Mouse (Mus musculus) fat pad, adult 2 months (tissue): ENCODE data around the gene Ascl2.

Experiments used
- DNase-seq: peaks from one replicate; pipeline ENCODE4 v3.0.0-alpha.2; 2011; ENCODE audit warnings: low read depth, low spot score; ENCODE audit errors: extremely low read depth

The Ascl2 gene

GRCm38 (mm10) chr7:142968809-142969511 lies at the start of gene Ascl2:
Gene Ascl2 (minus strand): TSS chr7:142969264.
- DNase-seq = no peak

GRCm38 (mm10) chr7:143017181-143017580 lies 48.1 kb upstream of the Ascl2 start:
- DNase-seq = no peak

GRCm38 (mm10) chr7:143016424-143017142 lies 47.5 kb upstream of the Ascl2 start:
- no peak for DNase-seq

GRCm38 (mm10) chr7:143015755-143016423 lies 46.8 kb upstream of the Ascl2 start:
- DNase-seq = no peak

GRCm38 (mm10) chr7:143014862-143015659 lies 46.0 kb upstream of the Ascl2 start:
- no peak for DNase-seq

- no peak for DNase-seq
Observed at GRCm38 (mm10) chr7:143013420-143014178, 44.5 kb upstream of the Ascl2 start.

- no peak for DNase-seq
Observed at GRCm38 (mm10) chr7:143012230-143012875, 43.3 kb upstream of the Ascl2 start.

- DNase-seq = no peak
Observed at GRCm38 (mm10) chr7:143011226-143011625, 42.2 kb upstream of the Ascl2 start.

- DNase-seq = no peak
Observed at GRCm38 (mm10) chr7:143009996-143010395, 40.9 kb upstream of the Ascl2 start.

- no peak for DNase-seq
Observed at GRCm38 (mm10) chr7:143008996-143009665, 40.1 kb upstream of the Ascl2 start.

- DNase-seq = no peak
Observed at GRCm38 (mm10) chr7:143008370-143008926, 39.4 kb upstream of the Ascl2 start.

GRCm38 (mm10) chr7:143007599-143008369 lies 38.7 kb upstream of the Ascl2 start:
- DNase-seq = no peak

GRCm38 (mm10) chr7:143006756-143007598 lies 37.9 kb upstream of the Ascl2 start:
- DNase-seq = no peak

GRCm38 (mm10) chr7:143006097-143006755 lies 37.2 kb upstream of the Ascl2 start:
- no peak for DNase-seq

GRCm38 (mm10) chr7:143005344-143006096 lies 36.5 kb upstream of the Ascl2 start:
- DNase-seq = no peak

- DNase-seq = no peak
Observed at GRCm38 (mm10) chr7:143004727-143005343, 35.8 kb upstream of the Ascl2 start, which contains the start of gene Tspan32. Gene Tspan32 (plus strand): TSS chr7:143005046.
